Mouse (Mus musculus): ENCODE data around the gene S100a7a. TPM values are rescaled to one million over a fixed set of nuclear protein-coding genes. Genes with fewer than 3 reads are reported as not detected.

Gene S100a7a
- polyA plus RNA-seq, 1 experiment from 2014 or later = 0.14 TPM

DNA sequence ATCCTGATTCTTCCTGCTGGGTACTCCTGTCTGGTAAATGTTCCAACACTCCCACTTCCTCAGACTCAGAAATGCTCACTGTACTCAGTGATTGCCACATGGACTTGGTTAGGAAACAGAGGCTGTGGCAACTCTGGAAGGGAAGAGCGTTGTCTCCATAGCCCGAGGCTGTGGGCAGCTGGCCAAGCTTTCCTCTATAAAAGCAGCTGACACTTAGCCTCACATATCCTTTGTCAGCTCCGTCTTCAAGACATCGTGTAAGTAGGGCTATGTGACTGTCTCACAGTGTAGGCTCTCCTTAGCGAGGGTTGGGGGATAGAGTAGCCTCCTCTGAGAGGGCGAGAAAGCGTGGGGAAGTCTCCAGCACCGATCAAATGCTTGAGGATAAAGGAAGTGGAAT, 15.0 kb downstream of the S100a7a start, which contains the start of gene S100a8:
Gene S100a8, plus strand, starts transcription at position 133 of the 400 bp plus-strand sequence.
- Histone ChIP-seq H3K36me3 (no peaks in the 10 kb centered on the region), H3K4me1 (no peaks in the 10 kb centered on the region), H3K4me3 (no peak within 1 kb of the TSS), H3K9me3 (no peaks in the 10 kb centered on the region), H3K4me2 (replicated peaks) (no peak within 1 kb of the TSS), H3K27me3 (no peaks in the 10 kb centered on the region), H3K27ac (replicated peaks) (no peak within 1 kb of the TSS), H3K9ac (replicated peaks) (no peak within 1 kb of the TSS)
- WGBS = 80% methylated on average over 8 of the region's 8 CpGs
- ATAC-seq (ENCODE audit: low FRiP score, low read depth) = no peak

GRCm38 (mm10) chr3:90678656-90679055, 24.8 kb downstream of the S100a7a start:
- Histone ChIP-seq H3K4me3 (no peak overlapping the region), H3K4me2 (replicated peaks) (no peak overlapping the region), H3K27me3 (no peaks in the 10 kb centered on the region), H3K4me1 (no peaks in the 10 kb centered on the region), H3K36me3 (no peaks in the 10 kb centered on the region), H3K9me3 (no peaks in the 10 kb centered on the region), H3K27ac (replicated peaks) (no peak overlapping the region), H3K9ac (replicated peaks) (no peak overlapping the region)
- WGBS = 61% methylated on average over 3 of the region's 3 CpGs
- no peak for ATAC-seq (ENCODE audit: low FRiP score, low read depth)

GRCm38 (mm10) chr3:90683929-90684328, 30.1 kb downstream of the S100a7a start:
- Histone ChIP-seq H3K27ac (replicated peaks) (no peak overlapping the region), H3K4me3 (no peak overlapping the region), H3K9me3 (no peaks in the 10 kb centered on the region), H3K9ac (replicated peaks) (no peak overlapping the region), H3K4me1 (no peaks in the 10 kb centered on the region), H3K4me2 (replicated peaks) (no peak overlapping the region), H3K27me3 (no peaks in the 10 kb centered on the region), H3K36me3 (no peaks in the 10 kb centered on the region)
- 88% methylated on average over 3 of the region's 3 CpGs for WGBS
- ATAC-seq (ENCODE audit: low FRiP score, low read depth) = no peak

- 82% methylated on average over 2 of the region's 2 CpGs for WGBS
- H3K27me3 ChIP-seq = no peaks in the 10 kb centered on the region
- H3K27ac ChIP-seq (replicated peaks) = no peak overlapping the region
- H3K4me1 ChIP-seq = no peaks in the 10 kb centered on the region
- no peaks in the 10 kb centered on the region for H3K36me3 ChIP-seq
- no peak overlapping the region for H3K4me3 ChIP-seq
- no peaks in the 10 kb centered on the region for H3K9me3 ChIP-seq
- ATAC-seq (ENCODE audit: low FRiP score, low read depth) = no peak
- H3K9ac ChIP-seq (replicated peaks) = no peak overlapping the region
- no peak overlapping the region for H3K4me2 ChIP-seq (replicated peaks)
These were observed 33.0 kb downstream of the S100a7a start for GRCm38 (mm10) chr3:90686835-90687234.

DNA sequence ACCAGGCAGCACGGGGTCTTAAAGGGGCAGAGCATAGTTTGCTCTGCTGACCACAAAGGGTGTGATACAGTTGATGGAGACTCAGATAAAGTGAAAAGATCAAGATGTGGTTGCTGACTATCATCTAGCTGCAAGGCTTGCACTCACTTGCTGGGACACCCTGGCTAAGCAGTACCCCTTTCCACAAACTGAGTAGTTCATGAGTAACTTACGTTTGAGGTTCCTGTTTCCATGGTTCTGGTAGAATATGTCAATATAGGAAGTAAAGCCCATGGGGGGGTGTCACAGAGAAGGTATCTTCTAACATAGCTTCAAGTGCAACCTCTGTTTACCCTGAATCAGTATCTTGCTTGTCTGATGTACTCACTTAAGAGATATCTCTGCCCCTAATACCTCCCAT, 39.7 kb downstream of the S100a7a start:
- 78% methylated on average over 2 of the region's 2 CpGs for WGBS
- Histone ChIP-seq H3K4me2 (replicated peaks) (no peak overlapping the region), H3K4me3 (no peak overlapping the region), H3K9me3 (no peaks in the 10 kb centered on the region), H3K27me3 (no peaks in the 10 kb centered on the region), H3K9ac (replicated peaks) (no peak overlapping the region), H3K27ac (replicated peaks) (no peak overlapping the region), H3K36me3 (no peaks in the 10 kb centered on the region), H3K4me1 (no peaks in the 10 kb centered on the region)
- ATAC-seq (ENCODE audit: low FRiP score, low read depth) = no peak

DNA sequence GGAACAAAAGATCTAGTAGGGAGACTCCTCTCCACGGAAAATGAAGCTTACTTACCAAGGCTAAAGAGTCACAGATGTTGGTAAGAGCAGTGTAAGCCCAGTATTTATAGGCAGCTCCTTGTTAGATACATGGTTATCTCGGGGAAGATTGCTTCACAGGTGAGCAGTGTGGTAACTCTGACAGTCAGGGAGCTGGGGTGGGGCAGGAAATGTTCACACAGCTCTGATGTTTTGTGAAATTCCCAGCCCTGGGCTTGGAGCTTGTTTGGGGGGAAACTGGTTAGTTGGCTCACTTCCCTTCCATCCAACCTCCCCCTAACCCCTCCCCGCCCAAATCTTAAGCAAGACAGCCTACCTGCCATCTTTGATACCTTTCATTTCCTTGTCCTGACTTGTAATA, 41.8 kb downstream of the S100a7a start, which contains the start of gene S100a9:
Gene S100a9, minus strand, starts transcription at position 109 of the 400 bp plus-strand sequence.
- H3K4me3 ChIP-seq = no peak within 1 kb of the TSS
- no peak within 1 kb of the TSS for H3K4me2 ChIP-seq (replicated peaks)
- no peaks in the 10 kb centered on the region for H3K27me3 ChIP-seq
- WGBS = 62% methylated on average over 3 of the region's 3 CpGs
- no peaks in the 10 kb centered on the region for H3K36me3 ChIP-seq
- no peaks in the 10 kb centered on the region for H3K9me3 ChIP-seq
- H3K4me1 ChIP-seq = no peaks in the 10 kb centered on the region
- no peak within 1 kb of the TSS for H3K27ac ChIP-seq (replicated peaks)
- ATAC-seq (ENCODE audit: low FRiP score, low read depth) = no peak
- no peak within 1 kb of the TSS for H3K9ac ChIP-seq (replicated peaks)

DNA sequence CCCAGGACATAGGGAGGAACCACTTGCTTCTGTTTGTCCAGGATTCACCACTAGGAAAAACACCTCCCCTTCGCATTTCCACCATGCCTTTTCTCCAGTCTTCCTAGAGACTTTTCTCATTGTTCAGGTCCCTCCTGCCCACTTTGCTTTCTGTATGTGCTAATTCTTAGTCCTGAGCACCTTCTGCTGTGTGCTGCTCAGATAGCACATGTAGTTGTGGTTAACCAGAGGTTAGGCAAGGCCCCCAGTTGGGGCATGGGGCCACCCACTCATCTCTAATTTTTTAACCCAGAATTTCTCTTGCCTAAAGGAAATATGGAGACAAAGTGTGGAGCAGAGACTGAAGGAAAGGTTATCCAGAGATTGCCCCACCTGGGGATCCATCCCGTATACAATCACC, 48.4 kb downstream of the S100a7a start:
- Histone ChIP-seq H3K9me3 (no peaks in the 10 kb centered on the region), H3K4me1 (no peaks in the 10 kb centered on the region), H3K27ac (replicated peaks) (no peak overlapping the region), H3K4me3 (no peak overlapping the region), H3K36me3 (no peaks in the 10 kb centered on the region), H3K27me3 (no peaks in the 10 kb centered on the region), H3K4me2 (replicated peaks) (no peak overlapping the region), H3K9ac (replicated peaks) (no peak overlapping the region)
- no peak for ATAC-seq (ENCODE audit: low FRiP score, low read depth)
- 91% methylated on average over 2 of the region's 2 CpGs for WGBS

Other genes starting within 250 kb of the S100a7a start
- 42.4 and 44.3 TPM in 2 replicates for gene Ints3, start 220.4 kb upstream of the S100a7a start, polyA plus RNA-seq (2016; fragmentation: Nextera tagmentation; extraction: Ambion mirVana)
- gene Npr1, start 188.2 kb upstream of the S100a7a start, polyA plus RNA-seq (2016; fragmentation: Nextera tagmentation; extraction: Ambion mirVana) = 2.5 and 2.6 TPM in 2 replicates
- gene Ilf2, start 177.9 kb upstream of the S100a7a start, polyA plus RNA-seq (2016; fragmentation: Nextera tagmentation; extraction: Ambion mirVana) = 319 and 328 TPM in 2 replicates
- gene Snapin, start 163.0 kb upstream of the S100a7a start, polyA plus RNA-seq (2016; fragmentation: Nextera tagmentation; extraction: Ambion mirVana) = 78.4 and 79.8 TPM in 2 replicates
- 220 and 221 TPM in 2 replicates for gene Chtop, start 144.5 kb upstream of the S100a7a start, polyA plus RNA-seq (2016; fragmentation: Nextera tagmentation; extraction: Ambion mirVana)
- gene S100a1, start 139.6 kb upstream of the S100a7a start, polyA plus RNA-seq (2016; fragmentation: Nextera tagmentation; extraction: Ambion mirVana) = 4.5 and 6.4 TPM in 2 replicates
- gene S100a13, start 139.6 kb upstream of the S100a7a start, polyA plus RNA-seq (2016; fragmentation: Nextera tagmentation; extraction: Ambion mirVana) = 12.1 TPM in 2 replicates
- not detected in 2 replicates for gene S100a14, start 127.2 kb upstream of the S100a7a start, polyA plus RNA-seq (2016; fragmentation: Nextera tagmentation; extraction: Ambion mirVana)
- 33.5 and 41.9 TPM in 2 replicates for gene S100a16, start 116.8 kb upstream of the S100a7a start, polyA plus RNA-seq (2016; fragmentation: Nextera tagmentation; extraction: Ambion mirVana)
- gene S100a3, start 93.4 kb upstream of the S100a7a start, polyA plus RNA-seq (2016; fragmentation: Nextera tagmentation; extraction: Ambion mirVana) = not detected in 2 replicates
- not detected in 2 replicates for gene S100a2, start 63.8 kb upstream of the S100a7a start, polyA plus RNA-seq (2016; fragmentation: Nextera tagmentation; extraction: Ambion mirVana)
- not detected in 2 replicates for gene Gm42674, start 52.1 kb upstream of the S100a7a start, polyA plus RNA-seq (2016; fragmentation: Nextera tagmentation; extraction: Ambion mirVana)
- gene S100a4, start 50.2 kb upstream of the S100a7a start, polyA plus RNA-seq (2016; fragmentation: Nextera tagmentation; extraction: Ambion mirVana) = 1.4 and 1.7 TPM in 2 replicates
- not detected in 2 replicates for gene S100a5, start 45.5 kb upstream of the S100a7a start, polyA plus RNA-seq (2016; fragmentation: Nextera tagmentation; extraction: Ambion mirVana)
- 23.8 and 28.5 TPM in 2 replicates for gene S100a6, start 41.1 kb upstream of the S100a7a start, polyA plus RNA-seq (2016; fragmentation: Nextera tagmentation; extraction: Ambion mirVana)
- gene S100a8, start 15.0 kb downstream of the S100a7a start, polyA plus RNA-seq (2016; fragmentation: Nextera tagmentation; extraction: Ambion mirVana) = 5.7 and 12.9 TPM in 2 replicates
- 4.1 and 7.5 TPM in 2 replicates for gene S100a9, start 41.7 kb downstream of the S100a7a start, polyA plus RNA-seq (2016; fragmentation: Nextera tagmentation; extraction: Ambion mirVana)
- gene Pglyrp4, start 72.9 kb downstream of the S100a7a start, polyA plus RNA-seq (2016; fragmentation: Nextera tagmentation; extraction: Ambion mirVana) = not detected in 2 replicates
- not detected in 2 replicates for gene Gm5849, start 123.9 kb downstream of the S100a7a start, polyA plus RNA-seq (2016; fragmentation: Nextera tagmentation; extraction: Ambion mirVana)

Measured in midbrain, embryonic 12.5 days (tissue).